Mouse (Mus musculus): ENCODE data around the gene Ap2m1. TPM values are rescaled to one million over a fixed set of nuclear protein-coding genes. Genes with fewer than 3 reads are reported as not detected.
A peak's percentile ranks its signal among the peaks of the same experiment; 100 is the strongest.

Ap2m1 gene
- polyA plus RNA-seq, 1 experiment from 2014 or later: 1,151 TPM

GRCm38 (mm10) chr16:20506000-20506399 is 29.3 kb upstream of the Ap2m1 start:
- 84% methylated on average over 8 of the region's 8 CpGs for WGBS
- no peak for ATAC-seq (ENCODE audit: low FRiP score)
- no peak overlapping the region for H3K9ac ChIP-seq (replicated peaks)
- no peak overlapping the region for H3K4me2 ChIP-seq
- H3K27ac ChIP-seq (replicated peaks): no peak overlapping the region
- no peaks in the 10 kb centered on the region for H3K27me3 ChIP-seq (replicated peaks)
- H3K4me1 ChIP-seq: no peaks in the 10 kb centered on the region
- no peaks in the 10 kb centered on the region for H3K9me3 ChIP-seq (replicated peaks)
- H3K4me3 ChIP-seq (replicated peaks): no peak overlapping the region
- H3K36me3 ChIP-seq: peaks cover 95% of the 10 kb centered on the region

- WGBS: 86% methylated on average over 3 of the region's 3 CpGs
- no peaks in the 10 kb centered on the region for H3K9me3 ChIP-seq (replicated peaks)
- H3K36me3 ChIP-seq: peaks cover 65% of the 10 kb centered on the region
- H3K9ac ChIP-seq (replicated peaks): no peak overlapping the region
- H3K4me2 ChIP-seq: no peak overlapping the region
- no peak overlapping the region for H3K27ac ChIP-seq (replicated peaks)
- H3K4me1 ChIP-seq: no peaks in the 10 kb centered on the region
- H3K4me3 ChIP-seq (replicated peaks): no peak overlapping the region
- peak; percentile 18; the same call in 1 of the 2 replicates for ATAC-seq (ENCODE audit: low FRiP score)
- no peaks in the 10 kb centered on the region for H3K27me3 ChIP-seq (replicated peaks)
Measured at GRCm38 (mm10) chr16:20509349-20509748, 25.9 kb upstream of the Ap2m1 start.

GRCm38 (mm10) chr16:20511277-20511847 is 23.9 kb upstream of the Ap2m1 start:
- Histone ChIP-seq H3K27ac (replicated peaks) (no peak overlapping the region), H3K4me1 (peaks cover 5% of the 10 kb centered on the region), H3K36me3 (peaks cover 46% of the 10 kb centered on the region), H3K9ac (replicated peaks) (no peak overlapping the region), H3K9me3 (replicated peaks) (no peaks in the 10 kb centered on the region), H3K27me3 (replicated peaks) (no peaks in the 10 kb centered on the region), H3K4me2 (no peak overlapping the region), H3K4me3 (replicated peaks) (no peak overlapping the region)
- 92% methylated on average over 7 of the region's 7 CpGs for WGBS
- no peak for ATAC-seq (ENCODE audit: low FRiP score)

- Histone ChIP-seq H3K4me3 (replicated peaks) (peak overlapping the region; percentile 70), H3K27me3 (replicated peaks) (no peaks in the 10 kb centered on the region), H3K9ac (replicated peaks) (peak overlapping the region; percentile 93), H3K4me1 (peaks cover 39% of the 10 kb centered on the region), H3K4me2 (peak overlapping the region; percentile 95), H3K36me3 (peaks cover 11% of the 10 kb centered on the region), H3K9me3 (replicated peaks) (no peaks in the 10 kb centered on the region), H3K27ac (replicated peaks) (peak overlapping the region; percentile 91)
- ATAC-seq (ENCODE audit: low FRiP score): no peak
Measured at GRCm38 (mm10) chr16:20516032-20516431, 19.2 kb upstream of the Ap2m1 start.

- Histone ChIP-seq H3K27me3 (replicated peaks) (no peaks in the 10 kb centered on the region), H3K27ac (replicated peaks) (peak within 1 kb of the TSS; percentile 91), H3K4me3 (replicated peaks) (peak within 1 kb of the TSS; percentile 70), H3K36me3 (peaks cover 16% of the 10 kb centered on the region), H3K4me1 (peaks cover 39% of the 10 kb centered on the region), H3K9ac (replicated peaks) (peak within 1 kb of the TSS; percentile 93), H3K4me2 (peak within 1 kb of the TSS; percentile 95), H3K9me3 (replicated peaks) (no peaks in the 10 kb centered on the region)
- under 1% methylated on average over 49 of the region's 55 CpGs for WGBS
- peak; percentile 95 for ATAC-seq (ENCODE audit: low FRiP score)
Measured at GRCm38 (mm10) chr16:20516726-20517201, 18.5 kb upstream of the Ap2m1 start, which contains the start of gene Dvl3. Gene Dvl3 (plus strand): TSS chr16:20516982.

- no peaks in the 10 kb centered on the region for H3K9me3 ChIP-seq (replicated peaks)
- WGBS: under 1% methylated on average over 26 of the region's 26 CpGs
- peak; percentile 60 for ATAC-seq (ENCODE audit: low FRiP score)
Measured at GRCm38 (mm10) chr16:20517216-20517615, 18.1 kb upstream of the Ap2m1 start.

GRCm38 (mm10) chr16:20517701-20518374 is 17.4 kb upstream of the Ap2m1 start:
- Histone ChIP-seq H3K9ac (replicated peaks) (peak overlapping the region; percentile 93), H3K4me1 (peaks cover 39% of the 10 kb centered on the region), H3K27me3 (replicated peaks) (no peaks in the 10 kb centered on the region), H3K36me3 (peaks cover 21% of the 10 kb centered on the region), H3K9me3 (replicated peaks) (no peaks in the 10 kb centered on the region), H3K27ac (replicated peaks) (peak overlapping the region; percentile 91), H3K4me2 (peak overlapping the region; percentile 95), H3K4me3 (replicated peaks) (peak overlapping the region; percentile 70)
- peak; percentile 35 for ATAC-seq (ENCODE audit: low FRiP score)
- 0% methylated on average over 6 of the region's 6 CpGs for WGBS

More at GRCm38 (mm10) chr16:20517216-20517615, 18.1 kb upstream of the Ap2m1 start:
- Histone ChIP-seq H3K9ac (replicated peaks) (peak overlapping the region; percentile 93), H3K4me3 (replicated peaks) (peak overlapping the region; percentile 70), H3K27me3 (replicated peaks) (no peaks in the 10 kb centered on the region), H3K4me1 (peaks cover 39% of the 10 kb centered on the region), H3K27ac (replicated peaks) (peak overlapping the region; percentile 91), H3K4me2 (peak overlapping the region; percentile 95), H3K36me3 (peaks cover 20% of the 10 kb centered on the region)

GRCm38 (mm10) chr16:20523886-20524285 is 11.4 kb upstream of the Ap2m1 start:
- Histone ChIP-seq H3K4me2 (no peak overlapping the region), H3K9ac (replicated peaks) (no peak overlapping the region), H3K4me3 (replicated peaks) (no peak overlapping the region), H3K27me3 (replicated peaks) (no peaks in the 10 kb centered on the region), H3K9me3 (replicated peaks) (no peaks in the 10 kb centered on the region), H3K4me1 (peaks cover 22% of the 10 kb centered on the region), H3K36me3 (peaks cover 79% of the 10 kb centered on the region), H3K27ac (replicated peaks) (no peak overlapping the region)
- ATAC-seq (ENCODE audit: low FRiP score): no peak
- WGBS: 86% methylated on average over 10 of the region's 10 CpGs

GRCm38 (mm10) chr16:20528779-20529178 is 6.5 kb upstream of the Ap2m1 start:
- Histone ChIP-seq H3K27ac (replicated peaks) (no peak overlapping the region), H3K36me3 (peaks cover 94% of the 10 kb centered on the region), H3K4me3 (replicated peaks) (no peak overlapping the region), H3K9me3 (replicated peaks) (no peaks in the 10 kb centered on the region), H3K9ac (replicated peaks) (no peak overlapping the region), H3K27me3 (replicated peaks) (no peaks in the 10 kb centered on the region), H3K4me2 (no peak overlapping the region), H3K4me1 (0 out of 2 replicates have a peak, but pooled peaks cover 4% of the 10 kb centered on the region)
- no peak for ATAC-seq (ENCODE audit: low FRiP score)
- 92% methylated on average over 5 of the region's 5 CpGs for WGBS

GRCm38 (mm10) chr16:20529375-20529774 is 5.9 kb upstream of the Ap2m1 start:
- no peak for ATAC-seq (ENCODE audit: low FRiP score)
- no peaks in the 10 kb centered on the region for H3K9me3 ChIP-seq (replicated peaks)
- 23% methylated on average over 1 of the region's 1 CpGs for WGBS

GRCm38 (mm10) chr16:20530941-20531340 is 4.3 kb upstream of the Ap2m1 start:
- Histone ChIP-seq H3K9me3 (replicated peaks) (no peaks in the 10 kb centered on the region), H3K4me2 (no peak overlapping the region), H3K9ac (replicated peaks) (no peak overlapping the region), H3K4me3 (replicated peaks) (no peak overlapping the region), H3K36me3 (peaks cover 75% of the 10 kb centered on the region), H3K27ac (replicated peaks) (no peak overlapping the region), H3K27me3 (replicated peaks) (no peaks in the 10 kb centered on the region), H3K4me1 (0 out of 2 replicates have a peak, but pooled peaks cover 4% of the 10 kb centered on the region)
- ATAC-seq (ENCODE audit: low FRiP score): no peak
- 98% methylated on average over 20 of the region's 20 CpGs for WGBS

More at GRCm38 (mm10) chr16:20529375-20529774, 5.9 kb upstream of the Ap2m1 start:
- 0 out of 2 replicates have a peak, but pooled peaks cover 4% of the 10 kb centered on the region for H3K4me1 ChIP-seq
- H3K36me3 ChIP-seq: peaks cover 88% of the 10 kb centered on the region
- no peak overlapping the region for H3K9ac ChIP-seq (replicated peaks)
- no peaks in the 10 kb centered on the region for H3K27me3 ChIP-seq (replicated peaks)
- no peak overlapping the region for H3K27ac ChIP-seq (replicated peaks)
- H3K4me3 ChIP-seq (replicated peaks): no peak overlapping the region
- H3K4me2 ChIP-seq: no peak overlapping the region

Measured in neural tube, embryonic 15.5 days (tissue).